Mouse (Mus musculus) neural tube, embryonic 13.5 days (tissue): ENCODE results near the gene Aicda. TPM values are rescaled to one million over a fixed set of nuclear protein-coding genes. Genes with fewer than 3 reads are reported as not detected.
"Not testable (repeated sequence)": the region's sequence is repeated elsewhere in the genome, so short reads cannot be mapped to it uniquely, and the experiment has no call there.

Experiments used
- ATAC-seq: fragments of 200-750 bp; cut with Nextera tagmentation; 2 replicates; pipeline ENCODE4 v1.8.0; 2017; ENCODE audit warnings: low read depth, mild to moderate bottlenecking, moderate TSS enrichment, moderate library complexity
- H3K27ac ChIP-seq: fragments of 300-500 bp; sonication (generic); replicated peaks from 2 replicates; pipeline ENCODE4 v1.5.1; 2015; ENCODE audit warnings: moderate library complexity, mild to moderate bottlenecking, inconsistent platforms
- H3K27me3 ChIP-seq: fragments of 300-500 bp; sonication (generic); 2 replicates; pipeline ENCODE4 v1.6.1; 2015; ENCODE audit warnings: mild to moderate bottlenecking, inconsistent platforms
- H3K36me3 ChIP-seq: fragments of 300-500 bp; sonication (generic); 2 replicates; pipeline ENCODE4 v1.6.1; 2015; ENCODE audit warnings: mild to moderate bottlenecking, inconsistent platforms
- H3K4me1 ChIP-seq: fragments of 300-500 bp; sonication (generic); replicated peaks from 2 replicates; pipeline ENCODE4 v1.6.1; 2015; ENCODE audit warnings: inconsistent platforms
- H3K4me2 ChIP-seq: fragments of 300-500 bp; sonication (generic); 2 replicates; pipeline ENCODE4 v1.6.1; 2015; ENCODE audit warnings: inconsistent platforms, mild to moderate bottlenecking, moderate library complexity
- H3K4me3 ChIP-seq: fragments of 300-500 bp; sonication (generic); 2 replicates; pipeline ENCODE4 v1.5.1; 2015; ENCODE audit warnings: mild to moderate bottlenecking, inconsistent platforms
- H3K9ac ChIP-seq: fragments of 300-500 bp; sonication (generic); 2 replicates; pipeline ENCODE4 v1.6.1; 2015; ENCODE audit warnings: moderate library complexity, mild to moderate bottlenecking, inconsistent platforms
- H3K9me3 ChIP-seq: fragments of 300-500 bp; sonication (generic); 2 replicates; pipeline ENCODE4 v1.6.1; 2016; ENCODE audit warnings: inconsistent platforms
- WGBS: fragments of 180-500 bp; shearing (Covaris S2); methylation state at CpG from one replicate; pipeline ENCODE4 v1.1.7; 2015; 5-methylcytosine and 5-hydroxymethylcytosine counted together
- polyA plus RNA-seq: library from polyadenylated mRNA; unstranded; fragments of >200 nt; fragmentation: Nextera tagmentation; extraction: Ambion mirVana; gene quantifications from 2 replicates; pipeline ENCODE4 v1.2.1, GENCODE M21; 2015

Gene Aicda
- polyA plus RNA-seq, 1 experiment from 2014 or later: 0.45 TPM

- Histone ChIP-seq H3K4me2 (no peak overlapping the region), H3K4me1 (peaks cover 6% of the 10 kb centered on the region; the same call in 1 of the 2 replicates), H3K9me3 (no peaks in the 10 kb centered on the region), H3K27ac (no peak overlapping the region), H3K4me3 (no peak overlapping the region), H3K9ac (no peak overlapping the region), H3K36me3 (no peaks in the 10 kb centered on the region), H3K27me3 (no peaks in the 10 kb centered on the region)
- ATAC-seq: no peak
- 80% methylated on average over 11 of the region's 11 CpGs for WGBS
Measured at GRCm38 (mm10) chr6:122528136-122528535, 25.5 kb upstream of the Aicda start.

GRCm38 (mm10) chr6:122531466-122532174 lies 22.0 kb upstream of the Aicda start:
- 77% methylated on average over 8 of the region's 8 CpGs for WGBS
- H3K4me3 ChIP-seq: no peak overlapping the region
- H3K9ac ChIP-seq: no peak overlapping the region
- no peak overlapping the region for H3K27ac ChIP-seq
- H3K4me2 ChIP-seq: no peak overlapping the region
- no peaks in the 10 kb centered on the region for H3K9me3 ChIP-seq
- peaks cover 9% of the 10 kb centered on the region; the same call in 1 of the 2 replicates for H3K4me1 ChIP-seq
- ATAC-seq: no peak
- no peaks in the 10 kb centered on the region for H3K27me3 ChIP-seq
- no peaks in the 10 kb centered on the region for H3K36me3 ChIP-seq

GRCm38 (mm10) chr6:122532883-122533302 lies 20.7 kb upstream of the Aicda start:
- 11% methylated on average over 4 of the region's 4 CpGs for WGBS
- Histone ChIP-seq H3K9me3 (no peaks in the 10 kb centered on the region), H3K36me3 (no peaks in the 10 kb centered on the region), H3K9ac (0 out of 2 replicates have a peak overlapping the region, but pooled peaks have one; percentile 26), H3K4me2 (peak overlapping the region; percentile 33), H3K27me3 (no peaks in the 10 kb centered on the region), H3K27ac (no peak overlapping the region), H3K4me1 (peaks cover 9% of the 10 kb centered on the region; the same call in 1 of the 2 replicates), H3K4me3 (no peak overlapping the region)
- ATAC-seq: peak; percentile 56; the same call in 1 of the 2 replicates

GRCm38 (mm10) chr6:122534032-122534431 lies 19.6 kb upstream of the Aicda start:
- no peak for ATAC-seq
- 40% methylated on average over 3 of the region's 3 CpGs for WGBS

GRCm38 (mm10) chr6:122539564-122539963 lies 14.0 kb upstream of the Aicda start:
- H3K4me1 ChIP-seq: no peaks in the 10 kb centered on the region
- H3K4me2 ChIP-seq: no peak overlapping the region
- H3K27me3 ChIP-seq: no peaks in the 10 kb centered on the region
- 0 out of 2 replicates have a peak, but pooled peaks cover 4% of the 10 kb centered on the region for H3K9me3 ChIP-seq
- no peak overlapping the region for H3K9ac ChIP-seq
- WGBS: 64% methylated on average over 9 of the region's 9 CpGs
- no peak overlapping the region for H3K27ac ChIP-seq
- no peak overlapping the region for H3K4me3 ChIP-seq
- no peaks in the 10 kb centered on the region for H3K36me3 ChIP-seq
- no peak for ATAC-seq

More at GRCm38 (mm10) chr6:122534032-122534431, 19.6 kb upstream of the Aicda start:
- Histone ChIP-seq H3K27me3 (no peaks in the 10 kb centered on the region), H3K4me3 (no peak overlapping the region), H3K9me3 (0 out of 2 replicates have a peak, but pooled peaks cover 4% of the 10 kb centered on the region), H3K9ac (no peak overlapping the region), H3K4me2 (no peak overlapping the region), H3K4me1 (peaks cover 9% of the 10 kb centered on the region; the same call in 1 of the 2 replicates), H3K27ac (no peak overlapping the region), H3K36me3 (no peaks in the 10 kb centered on the region)

GRCm38 (mm10) chr6:122542459-122542858 lies 11.1 kb upstream of the Aicda start:
- H3K4me3 ChIP-seq, H3K36me3 ChIP-seq, H3K27ac ChIP-seq, H3K9ac ChIP-seq, H3K4me1 ChIP-seq, H3K27me3 ChIP-seq, H3K4me2 ChIP-seq, H3K9me3 ChIP-seq, ATAC-seq: not testable (repeated sequence)
- WGBS: 80% methylated on average over 5 of the region's 5 CpGs

GRCm38 (mm10) chr6:122543574-122543973 lies 10.0 kb upstream of the Aicda start:
- 87% methylated on average over 5 of the region's 5 CpGs for WGBS
- Histone ChIP-seq H3K27me3 (no peaks in the 10 kb centered on the region), H3K9me3 (no peaks in the 10 kb centered on the region), H3K4me2 (no peak overlapping the region), H3K27ac (no peak overlapping the region), H3K9ac (no peak overlapping the region), H3K4me3 (no peak overlapping the region), H3K4me1 (no peaks in the 10 kb centered on the region), H3K36me3 (no peaks in the 10 kb centered on the region)
- ATAC-seq: no peak

GRCm38 (mm10) chr6:122544672-122545071 lies 8.9 kb upstream of the Aicda start:
- Histone ChIP-seq H3K4me3 (no peak overlapping the region), H3K9ac (no peak overlapping the region), H3K36me3 (no peaks in the 10 kb centered on the region), H3K4me2 (no peak overlapping the region), H3K27me3 (no peaks in the 10 kb centered on the region), H3K27ac (no peak overlapping the region), H3K9me3 (no peaks in the 10 kb centered on the region), H3K4me1 (no peaks in the 10 kb centered on the region)
- no peak; the same call in 1 of the 2 replicates for ATAC-seq
- 94% methylated on average over 1 of the region's 1 CpGs for WGBS

- WGBS: 87% methylated on average over 9 of the region's 9 CpGs
- no peak overlapping the region for H3K9ac ChIP-seq
- ATAC-seq: no peak
Measured at GRCm38 (mm10) chr6:122545289-122545882, 8.2 kb upstream of the Aicda start.

GRCm38 (mm10) chr6:122545948-122546347 lies 7.7 kb upstream of the Aicda start:
- Histone ChIP-seq H3K9me3 (no peaks in the 10 kb centered on the region), H3K4me3 (no peak overlapping the region), H3K4me1 (no peaks in the 10 kb centered on the region), H3K27ac (no peak overlapping the region), H3K36me3 (no peaks in the 10 kb centered on the region), H3K9ac (no peak overlapping the region), H3K27me3 (no peaks in the 10 kb centered on the region), H3K4me2 (no peak overlapping the region)
- WGBS: 83% methylated on average over 10 of the region's 10 CpGs
- ATAC-seq: no peak

More at GRCm38 (mm10) chr6:122545289-122545882, 8.2 kb upstream of the Aicda start:
- Histone ChIP-seq H3K27me3 (no peaks in the 10 kb centered on the region), H3K27ac (no peak overlapping the region), H3K9me3 (no peaks in the 10 kb centered on the region), H3K4me1 (no peaks in the 10 kb centered on the region), H3K4me3 (no peak overlapping the region), H3K36me3 (no peaks in the 10 kb centered on the region), H3K4me2 (no peak overlapping the region)

- no peak overlapping the region for H3K27ac ChIP-seq
- no peak overlapping the region for H3K4me3 ChIP-seq
- no peaks in the 10 kb centered on the region; the same call in 1 of the 2 replicates for H3K27me3 ChIP-seq
- no peak overlapping the region for H3K4me2 ChIP-seq
- H3K4me1 ChIP-seq: no peaks in the 10 kb centered on the region; the same call in 1 of the 2 replicates
- whole genome bisulfite sequencing: 83% methylated on average over 6 of the region's 6 CpGs
- no peaks in the 10 kb centered on the region for H3K9me3 ChIP-seq
- H3K36me3 ChIP-seq: no peaks in the 10 kb centered on the region
- ATAC-seq: no peak
- no peak overlapping the region for H3K9ac ChIP-seq
Measured at GRCm38 (mm10) chr6:122554102-122554501, 501 bp downstream of the Aicda start.

- Histone ChIP-seq H3K27me3 (no peaks in the 10 kb centered on the region; the same call in 1 of the 2 replicates), H3K4me2 (no peak overlapping the region), H3K27ac (no peak overlapping the region), H3K9ac (no peak overlapping the region), H3K36me3 (no peaks in the 10 kb centered on the region), H3K4me3 (no peak overlapping the region), H3K4me1 (no peaks in the 10 kb centered on the region; the same call in 1 of the 2 replicates), H3K9me3 (no peaks in the 10 kb centered on the region)
- WGBS: 63% methylated on average over 7 of the region's 7 CpGs
- ATAC-seq: no peak
Measured at GRCm38 (mm10) chr6:122555266-122555665, 1.7 kb downstream of the Aicda start.
